Comparison of ENCODE assay signal across 37 mouse cellular contexts in the genomic region with DNA sequence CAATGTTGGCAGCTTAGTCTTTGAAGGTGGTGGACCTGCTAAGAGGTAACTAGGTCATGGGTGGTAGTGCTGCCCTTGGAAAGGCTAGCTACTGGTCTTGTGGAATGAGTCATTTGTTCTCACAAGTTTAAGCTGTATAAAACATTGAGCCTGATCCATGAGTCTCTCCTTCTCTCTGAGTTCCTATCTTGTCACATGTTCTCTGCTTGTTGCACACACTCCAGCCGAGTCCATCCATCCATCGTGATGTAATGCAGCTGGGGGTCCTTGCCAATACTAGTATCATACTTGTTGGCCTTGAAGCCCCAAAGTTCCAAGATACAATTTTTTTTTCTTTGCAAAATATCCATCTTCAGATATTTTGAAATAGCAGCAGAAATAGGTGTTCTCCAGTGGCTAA. TPM values are rescaled to one million over a fixed set of nuclear protein-coding genes. Genes with fewer than 3 reads are reported as not detected.
"Had no signal": no experiment of that assay in that cellular context is flagged by ENCODE, and none has a peak within 500 bp of the region (broad histone marks: within the 10 kb centered on the region; RNA-seq: fewer than 3 reads in every experiment).

No protein-coding gene starts in this region.

- H3K27me3 ChIP-seq: hindbrain, embryonic 12.5 days; intestine, embryonic 15.5 days; limb, embryonic 12.5 days; liver, embryonic 13.5 days; liver, embryonic 15.5 days had no signal

- H3K9ac ChIP-seq: hindbrain, embryonic 12.5 days; hindbrain, embryonic 14.5 days; intestine, embryonic 15.5 days; limb, embryonic 12.5 days; liver, embryonic 13.5 days; liver, embryonic 15.5 days; liver, postnatal 0 days had no signal

- H3K4me2 ChIP-seq: hindbrain, embryonic 12.5 days; hindbrain, embryonic 14.5 days; intestine, embryonic 15.5 days; limb, embryonic 12.5 days; liver, embryonic 11.5 days; liver, embryonic 13.5 days; liver, embryonic 15.5 days had no signal

- H3K36me3 ChIP-seq: hindbrain, embryonic 12.5 days; intestine, embryonic 15.5 days; limb, embryonic 10.5 days; limb, embryonic 12.5 days; liver, embryonic 13.5 days; liver, embryonic 15.5 days had no signal

- ATAC-seq: hindbrain, embryonic 16.5 days; inflammation-experienced regulatory T-cells, adult 6 months; intestine, embryonic 15.5 days; intestine, postnatal 0 days; liver, postnatal 0 days had no signal

- H3K4me1 ChIP-seq: hindbrain, embryonic 12.5 days; intestine, embryonic 15.5 days; limb, embryonic 10.5 days; limb, embryonic 12.5 days; liver, embryonic 13.5 days; liver, embryonic 15.5 days had no signal

- H3K4me3 ChIP-seq: gastrocnemius, adult 2 months; heart, adult 2 months; hindbrain, embryonic 12.5 days; intestine, embryonic 15.5 days; layer of hippocampus, adult 2 months; left cerebral cortex, adult 2 months; limb, embryonic 10.5 days; limb, embryonic 12.5 days; liver, embryonic 13.5 days; liver, embryonic 15.5 days had no signal

- H3K9me3 ChIP-seq: hindbrain, embryonic 12.5 days; intestine, embryonic 15.5 days; limb, embryonic 10.5 days; limb, embryonic 12.5 days; liver, embryonic 13.5 days; liver, embryonic 15.5 days had no signal

- DNase-seq: gastrocnemius, adult 2 months; gastrocnemius, postnatal 10 days; gastrocnemius, postnatal 25 days; heart, adult 2 months; heart, postnatal 10 days; kidney, adult 18-20 months; kidney, adult 8-10 months; kidney, postnatal 10 days; kidney, postnatal 25 days; kidney, postnatal 4 days; liver; liver, embryonic 13.5 days; liver, postnatal 0 days had no signal

- H3K27ac ChIP-seq: heart, adult 2 months; hindbrain, embryonic 12.5 days; hindbrain, embryonic 14.5 days; intestine, embryonic 15.5 days; layer of hippocampus, adult 2 months; left cerebral cortex, adult 2 months; limb, embryonic 10.5 days; limb, embryonic 12.5 days; liver, embryonic 13.5 days; liver, embryonic 15.5 days had no signal

RNA-seq across cellular contexts. Expression of a gene that starts 22.0 kb away (rescaled TPM):
- total RNA-seq: gastrocnemius, adult 2 months; gastrocnemius, postnatal 10 days; gastrocnemius, postnatal 25 days; heart, adult 2 months; heart, postnatal 10 days; heart, postnatal 36 days; hematopoietic stem cell, adult 5-6 weeks; layer of hippocampus, adult 2 months; layer of hippocampus, postnatal 10 days; layer of hippocampus, postnatal 25 days; left cerebral cortex, adult 2 months; left cerebral cortex, postnatal 14 days; left cerebral cortex, postnatal 36 days had no signal
- polyA plus RNA-seq: gonadal fat pad, adult 2 months; heart, adult 2 months; heart, embryonic 14.5 days; heart, embryonic 16.5 days; hindbrain, embryonic 12.5 days; hindbrain, embryonic 14.5 days; hindbrain, embryonic 16.5 days; kidney, embryonic 14.5 days; kidney, embryonic 16.5 days; limb, embryonic 10.5 days; limb, embryonic 12.5 days; limb, embryonic 14.5 days; liver, embryonic 11.5 days; liver, embryonic 13.5 days; liver, embryonic 15.5 days; liver, postnatal 0 days had no signal

RNA-seq across cellular contexts. Expression of a gene that starts 39.6 kb away (rescaled TPM):
- total RNA-seq: gastrocnemius, adult 2 months; gastrocnemius, postnatal 10 days; gastrocnemius, postnatal 25 days; heart, adult 2 months; heart, postnatal 10 days; heart, postnatal 36 days; hematopoietic stem cell, adult 5-6 weeks; layer of hippocampus, adult 2 months; layer of hippocampus, postnatal 10 days; layer of hippocampus, postnatal 25 days; left cerebral cortex, adult 2 months; left cerebral cortex, postnatal 14 days; left cerebral cortex, postnatal 36 days had no signal
- polyA plus RNA-seq: gonadal fat pad, adult 2 months; heart, adult 2 months; heart, embryonic 14.5 days; heart, embryonic 16.5 days; hindbrain, embryonic 12.5 days; hindbrain, embryonic 14.5 days; hindbrain, embryonic 16.5 days; inflammation-experienced regulatory T-cells, adult 6 months; intestine, embryonic 15.5 days; intestine, postnatal 0 days; kidney, embryonic 14.5 days; kidney, embryonic 16.5 days; limb, embryonic 10.5 days; limb, embryonic 12.5 days; limb, embryonic 14.5 days; liver, embryonic 11.5 days; liver, embryonic 13.5 days; liver, embryonic 15.5 days; liver, postnatal 0 days had no signal
